21 mouse cellular contexts compared by ENCODE assay signal in the genomic region with DNA sequence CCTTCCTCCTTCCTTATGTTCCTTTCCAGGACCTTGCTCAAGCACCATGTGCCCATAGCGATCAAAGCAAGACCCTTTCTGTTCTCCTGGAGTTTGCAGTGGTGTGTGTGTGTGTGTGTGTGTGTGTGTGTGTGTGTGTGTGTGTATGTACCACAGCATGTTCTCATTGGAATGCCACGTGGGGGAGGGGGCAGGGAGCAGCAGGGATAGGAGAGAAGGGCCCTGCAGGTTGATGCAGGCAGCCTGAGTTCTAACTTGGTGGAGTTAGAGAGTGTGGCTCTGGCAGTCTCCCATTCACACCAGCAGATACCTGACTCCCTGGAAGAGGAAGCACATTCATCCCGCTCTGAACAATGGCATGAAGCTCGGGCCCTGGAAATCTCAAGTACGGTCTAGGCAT. TPM values are rescaled to one million over a fixed set of nuclear protein-coding genes. Genes with fewer than 3 reads are reported as not detected.
"Had no signal": no experiment of that assay in that cellular context is flagged by ENCODE, and none has a peak within 500 bp of the region (broad histone marks: within the 10 kb centered on the region; RNA-seq: fewer than 3 reads in every experiment).

No protein-coding gene starts in this region.

- H3K4me3 ChIP-seq: limb, embryonic 13.5 days; liver, embryonic 12.5 days; liver, embryonic 15.5 days; lung, embryonic 15.5 days; megakaryocyte, embryonic 14.5 days; midbrain, embryonic 10.5 days; midbrain, embryonic 13.5 days; myocyte; neural tube, embryonic 13.5 days had no signal

- H3K4me1 ChIP-seq: limb, embryonic 13.5 days; liver, embryonic 12.5 days; liver, embryonic 15.5 days; lung, embryonic 15.5 days had no signal

- H3K9me3 ChIP-seq: limb, embryonic 13.5 days; liver, embryonic 12.5 days; liver, embryonic 15.5 days; lung, embryonic 15.5 days; megakaryocyte, embryonic 14.5 days; midbrain, embryonic 10.5 days; midbrain, embryonic 13.5 days; neural tube, embryonic 13.5 days had no signal

- H3K27me3 ChIP-seq: limb, embryonic 13.5 days; liver, embryonic 12.5 days; liver, embryonic 15.5 days; lung, embryonic 15.5 days; midbrain, embryonic 13.5 days; neural tube, embryonic 13.5 days had no signal

- H3K36me3 ChIP-seq: limb, embryonic 13.5 days; liver, embryonic 12.5 days; liver, embryonic 15.5 days; lung, embryonic 15.5 days; midbrain, embryonic 10.5 days; midbrain, embryonic 13.5 days; neural tube, embryonic 13.5 days had no signal

- H3K27ac ChIP-seq: limb, embryonic 13.5 days; liver, embryonic 12.5 days; liver, embryonic 15.5 days; lung, embryonic 15.5 days; midbrain, embryonic 10.5 days; midbrain, embryonic 13.5 days; neural tube, embryonic 13.5 days had no signal

- ATAC-seq: liver, embryonic 12.5 days; midbrain, embryonic 13.5 days; midbrain, embryonic 16.5 days had no signal

- H3K9ac ChIP-seq: limb, embryonic 13.5 days; liver, embryonic 12.5 days; liver, embryonic 15.5 days; lung, embryonic 15.5 days; neural tube, embryonic 13.5 days had no signal

- DNase-seq: kidney, adult 9 months; kidney, postnatal 14 days; liver; lung, adult 18-20 months; lung, postnatal 10 days; lung, postnatal 36 days; thymus, postnatal 25 days had no signal

- H3K4me2 ChIP-seq: limb, embryonic 13.5 days; liver, embryonic 12.5 days; liver, embryonic 15.5 days; lung, embryonic 15.5 days; midbrain, embryonic 13.5 days; neural tube, embryonic 13.5 days had no signal

RNA-seq across cellular contexts. Expression of gene Cacng2, which starts 41.6 kb away (rescaled TPM):
- polyA plus RNA-seq: kidney, embryonic 16.5 days; limb, embryonic 13.5 days; liver, embryonic 12.5 days; liver, embryonic 15.5 days; lung, embryonic 15.5 days; spleen, adult 2 months; thymus, postnatal 0 days; urinary bladder, adult 2 months had no signal
